Mouse (Mus musculus): ENCODE results near the gene Rnf10. TPM values are rescaled to one million over a fixed set of nuclear protein-coding genes. Genes with fewer than 3 reads are reported as not detected.
A peak's percentile ranks its signal among the peaks of the same experiment; 100 is the strongest.

Gene Rnf10
- polyA plus RNA-seq, 1 experiment: 127 TPM

- peaks cover 37% of the 10 kb centered on the region for H3K36me3 ChIP-seq (replicated peaks; ENCODE audit: low read length)
- peaks cover 33% of the 10 kb centered on the region for H3K4me1 ChIP-seq
- H3K27me3 ChIP-seq (replicated peaks): no peaks in the 10 kb centered on the region
- H3K4me3 ChIP-seq (replicated peaks): peak within 1 kb of the TSS; percentile 97
- TF ChIP-seq GATA1 (IDR thresholded peaks at IDR 0.05; ENCODE audit: borderline replicate concordance, low read length) (no peak), FLI1 (IDR thresholded peaks at IDR 0.05; ENCODE audit: low read length) (no peak)
- H3K9me3 ChIP-seq: 0 out of 2 replicates have a peak, but pooled peaks cover 2% of the 10 kb centered on the region
These were observed 28.3 kb upstream of the Rnf10 start, which contains the start of gene Dynll1 for GRCm38 (mm10) chr5:115300792-115301614. TSS of gene Dynll1 (minus strand) at chr5:115300999.

- TF ChIP-seq GATA1 (IDR thresholded peaks at IDR 0.05; ENCODE audit: borderline replicate concordance, low read length) (no peak), FLI1 (IDR thresholded peaks at IDR 0.05; ENCODE audit: low read length) (no peak)
- Histone ChIP-seq H3K36me3 (replicated peaks; ENCODE audit: low read length) (peaks cover 45% of the 10 kb centered on the region), H3K9me3 (0 out of 2 replicates have a peak, but pooled peaks cover 2% of the 10 kb centered on the region), H3K4me3 (replicated peaks) (peak overlapping the region; percentile 97), H3K27me3 (replicated peaks) (no peaks in the 10 kb centered on the region), H3K4me1 (peaks cover 35% of the 10 kb centered on the region)
These were observed 27.5 kb upstream of the Rnf10 start for GRCm38 (mm10) chr5:115300035-115300744.

- TF ChIP-seq FLI1 (IDR thresholded peaks at IDR 0.05; ENCODE audit: low read length) (no peak), GATA1 (IDR thresholded peaks at IDR 0.05; ENCODE audit: borderline replicate concordance, low read length) (no peak)
- no peaks in the 10 kb centered on the region for H3K9me3 ChIP-seq
- H3K27me3 ChIP-seq (replicated peaks): no peaks in the 10 kb centered on the region
- H3K36me3 ChIP-seq (replicated peaks; ENCODE audit: low read length): peaks cover 75% of the 10 kb centered on the region
- peaks cover 45% of the 10 kb centered on the region for H3K4me1 ChIP-seq
- no peak overlapping the region for H3K4me3 ChIP-seq (replicated peaks)
These were observed 23.6 kb upstream of the Rnf10 start for GRCm38 (mm10) chr5:115296347-115296746.

- TF ChIP-seq FLI1 (IDR thresholded peaks at IDR 0.05; ENCODE audit: low read length) (no peak), GATA1 (IDR thresholded peaks at IDR 0.05; ENCODE audit: borderline replicate concordance, low read length) (no peak)
- Histone ChIP-seq H3K4me1 (peaks cover 55% of the 10 kb centered on the region), H3K4me3 (replicated peaks) (no peak overlapping the region), H3K36me3 (replicated peaks; ENCODE audit: low read length) (peaks cover 91% of the 10 kb centered on the region), H3K9me3 (no peaks in the 10 kb centered on the region), H3K27me3 (replicated peaks) (no peaks in the 10 kb centered on the region)
These were observed 21.5 kb upstream of the Rnf10 start for GRCm38 (mm10) chr5:115294173-115294572.

- Histone ChIP-seq H3K4me3 (replicated peaks) (no peak overlapping the region), H3K9me3 (no peaks in the 10 kb centered on the region), H3K36me3 (replicated peaks; ENCODE audit: low read length) (peaks cover 56% of the 10 kb centered on the region), H3K4me1 (peaks cover 65% of the 10 kb centered on the region), H3K27me3 (replicated peaks) (no peaks in the 10 kb centered on the region)
- TF ChIP-seq GATA1 (IDR thresholded peaks at IDR 0.05; ENCODE audit: borderline replicate concordance, low read length) (no peak), FLI1 (IDR thresholded peaks at IDR 0.05; ENCODE audit: low read length) (no peak)
These were observed 12.0 kb upstream of the Rnf10 start for GRCm38 (mm10) chr5:115284735-115285134.

GRCm38 (mm10) chr5:115280050-115280687 is 7.5 kb upstream of the Rnf10 start:
- peaks cover 47% of the 10 kb centered on the region for H3K4me1 ChIP-seq
- peaks cover 24% of the 10 kb centered on the region for H3K36me3 ChIP-seq (replicated peaks; ENCODE audit: low read length)
- H3K9me3 ChIP-seq: no peaks in the 10 kb centered on the region
- no peak for TF ChIP-seq FLI1 (IDR thresholded peaks at IDR 0.05; ENCODE audit: low read length)
- no peak for TF ChIP-seq GATA1 (IDR thresholded peaks at IDR 0.05; ENCODE audit: borderline replicate concordance, low read length)
- H3K27me3 ChIP-seq (replicated peaks): no peaks in the 10 kb centered on the region
- H3K4me3 ChIP-seq (replicated peaks): peak overlapping the region; percentile 98

- TF ChIP-seq FLI1 (IDR thresholded peaks at IDR 0.05; ENCODE audit: low read length) (no peak), GATA1 (IDR thresholded peaks at IDR 0.05; ENCODE audit: borderline replicate concordance, low read length) (no peak)
- Histone ChIP-seq H3K4me1 (peaks cover 52% of the 10 kb centered on the region), H3K9me3 (no peaks in the 10 kb centered on the region)
These were observed 6.7 kb upstream of the Rnf10 start, which contains the start of gene Coq5 for GRCm38 (mm10) chr5:115279226-115280049. TSS of gene Coq5 (plus strand) at chr5:115279666.

GRCm38 (mm10) chr5:115278785-115279184 is 6.1 kb upstream of the Rnf10 start:
- Histone ChIP-seq H3K4me3 (replicated peaks) (no peak overlapping the region), H3K27me3 (replicated peaks) (no peaks in the 10 kb centered on the region), H3K9me3 (no peaks in the 10 kb centered on the region), H3K4me1 (peaks cover 54% of the 10 kb centered on the region), H3K36me3 (replicated peaks; ENCODE audit: low read length) (peaks cover 12% of the 10 kb centered on the region)
- TF ChIP-seq GATA1 (IDR thresholded peaks at IDR 0.05; ENCODE audit: borderline replicate concordance, low read length): no peak
- TF ChIP-seq FLI1 (IDR thresholded peaks at IDR 0.05; ENCODE audit: low read length): no peak

More at GRCm38 (mm10) chr5:115279226-115280049, 6.7 kb upstream of the Rnf10 start, which contains the start of gene Coq5:
- peak within 1 kb of the TSS; percentile 98 for H3K4me3 ChIP-seq (replicated peaks)
- peaks cover 18% of the 10 kb centered on the region for H3K36me3 ChIP-seq (replicated peaks; ENCODE audit: low read length)
- H3K27me3 ChIP-seq (replicated peaks): no peaks in the 10 kb centered on the region

- TF ChIP-seq FLI1 (IDR thresholded peaks at IDR 0.05; ENCODE audit: low read length): no peak
- TF ChIP-seq GATA1 (IDR thresholded peaks at IDR 0.05; ENCODE audit: borderline replicate concordance, low read length): no peak
- H3K4me1 ChIP-seq: peaks cover 59% of the 10 kb centered on the region
- peaks cover 4% of the 10 kb centered on the region for H3K36me3 ChIP-seq (replicated peaks; ENCODE audit: low read length)
- H3K4me3 ChIP-seq (replicated peaks): no peak overlapping the region
- H3K9me3 ChIP-seq: no peaks in the 10 kb centered on the region
- no peaks in the 10 kb centered on the region for H3K27me3 ChIP-seq (replicated peaks)
These were observed 5.4 kb upstream of the Rnf10 start for GRCm38 (mm10) chr5:115278053-115278452.
